Mouse (Mus musculus): ENCODE results near the gene A930004D18Rik. TPM values are rescaled to one million over a fixed set of nuclear protein-coding genes. Genes with fewer than 3 reads are reported as not detected.

A930004D18Rik gene
- polyA plus RNA-seq, 1 experiment from 2014 or later = 20.9 TPM

DNA sequence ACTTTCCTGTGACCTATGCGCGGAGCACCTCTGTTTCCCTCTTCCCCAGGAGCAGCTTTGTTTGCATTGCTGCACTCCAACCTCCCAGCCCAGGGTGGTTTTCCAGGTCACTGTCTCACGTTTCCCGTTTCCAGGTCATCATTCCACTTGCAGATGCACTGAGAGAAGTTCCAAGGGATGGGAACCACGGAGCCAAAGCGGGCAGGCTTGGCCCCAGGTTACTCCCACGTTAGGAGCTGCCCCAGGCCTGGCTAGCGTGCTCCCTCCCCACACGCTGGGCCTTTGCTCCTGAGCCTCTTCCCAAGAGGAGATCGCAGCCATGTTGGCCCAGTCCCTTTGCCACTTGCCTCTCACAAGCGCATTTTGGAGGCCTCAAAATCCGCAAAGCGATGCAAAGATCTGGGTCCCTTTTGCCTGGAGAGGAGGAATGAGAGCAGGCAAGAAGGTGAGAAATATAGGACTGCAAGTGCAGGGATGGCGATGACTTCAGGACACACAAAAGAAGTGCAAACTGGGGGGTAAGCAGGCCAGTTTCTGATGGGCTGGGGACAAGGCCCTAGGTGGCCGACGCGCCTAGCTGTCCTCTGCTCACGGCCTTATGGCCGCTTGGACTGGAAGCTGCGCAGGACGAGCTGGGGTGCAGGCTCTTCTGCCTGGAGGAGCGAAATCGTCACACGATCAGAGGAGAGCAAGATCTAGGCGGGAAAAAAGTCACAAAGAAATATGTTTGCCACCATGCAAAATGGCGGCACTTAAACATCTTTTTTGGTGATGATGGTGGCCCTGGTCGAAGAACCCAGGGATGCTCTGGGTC is 3.0 kb upstream of the A930004D18Rik start:
- Histone ChIP-seq H3K27me3 (no peaks in the 10 kb centered on the region), H3K9ac (peak overlapping the region; percentile 90), H3K27ac (peak overlapping the region; percentile 98), H3K9me3 (no peaks in the 10 kb centered on the region), H3K4me3 (replicated peaks) (peak overlapping the region; percentile 100), H3K4me1 (peaks cover 71% of the 10 kb centered on the region), H3K36me3 (replicated peaks) (no peaks in the 10 kb centered on the region; the same call in 1 of the 2 replicates), H3K4me2 (peak overlapping the region; percentile 85)
- WGBS = 2% methylated on average over 27 of the region's 27 CpGs
- ATAC-seq (ENCODE audit: low FRiP score) = peak; percentile 45

DNA sequence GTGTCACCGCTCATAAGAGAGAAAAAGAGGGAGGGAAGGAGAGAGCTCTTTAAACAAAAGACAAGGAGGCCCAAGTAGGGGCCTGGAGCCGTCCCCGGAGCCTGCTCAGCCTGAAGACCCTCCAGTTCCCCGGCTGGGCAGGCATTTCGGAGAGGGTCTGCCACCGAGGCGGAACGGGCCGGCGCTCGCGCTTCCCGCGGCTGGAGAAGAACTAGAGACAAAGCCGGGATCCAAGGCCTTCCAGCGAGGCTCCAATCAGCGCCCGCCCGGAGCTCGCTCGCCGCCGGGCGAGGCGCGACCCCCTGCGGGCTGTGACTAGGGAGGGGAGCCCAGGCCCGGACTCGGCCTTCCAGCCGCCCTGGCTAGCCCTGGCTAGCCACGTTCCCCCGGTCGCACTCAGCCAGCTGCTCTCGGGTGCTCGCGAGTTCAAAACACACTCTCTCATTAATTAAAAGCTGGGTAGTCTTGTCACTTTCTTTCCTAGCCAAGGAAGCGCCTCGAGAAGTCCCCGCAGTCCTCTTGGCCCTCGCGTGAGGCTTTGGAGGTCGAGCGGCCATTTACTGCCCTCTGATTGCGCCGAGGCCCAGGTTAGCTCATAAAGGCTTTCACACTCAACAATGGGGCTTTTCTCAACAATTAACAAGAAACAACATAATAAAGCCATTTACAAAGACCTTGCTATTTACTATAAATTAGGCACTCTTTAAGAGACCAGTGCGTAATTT is 2.2 kb upstream of the A930004D18Rik start:
- peak overlapping the region; percentile 98 for H3K27ac ChIP-seq

DNA sequence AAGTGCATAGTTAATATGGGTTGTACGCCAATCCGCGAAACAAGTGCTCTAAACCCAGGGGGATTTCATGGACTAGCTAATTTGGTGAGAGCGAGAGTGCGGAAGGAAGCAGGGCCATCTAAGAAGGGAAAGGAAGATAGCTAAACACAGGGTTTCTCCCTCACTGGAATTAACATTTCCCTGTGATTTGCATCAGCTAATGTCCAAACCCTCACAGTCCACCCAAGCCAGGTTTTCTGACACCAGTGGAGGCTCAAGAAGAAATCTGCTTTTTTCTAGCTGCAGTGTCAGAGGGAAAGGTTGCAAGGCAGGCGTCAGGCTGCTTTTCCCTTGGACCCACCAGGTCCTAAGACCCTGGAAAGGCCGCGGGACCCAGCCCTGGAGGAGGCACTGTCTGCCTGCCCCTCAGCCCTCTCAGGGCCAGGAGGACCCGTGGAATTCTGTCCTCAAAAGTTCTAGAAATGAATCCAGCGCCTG is 1.4 kb upstream of the A930004D18Rik start:
- H3K4me1 ChIP-seq = peaks cover 83% of the 10 kb centered on the region
- 13% methylated on average over 10 of the region's 10 CpGs for WGBS
- H3K9ac ChIP-seq = peak overlapping the region; percentile 90
- peak overlapping the region; percentile 98 for H3K27ac ChIP-seq
- no peak for ATAC-seq (ENCODE audit: low FRiP score)
- H3K9me3 ChIP-seq = no peaks in the 10 kb centered on the region
- H3K36me3 ChIP-seq (replicated peaks) = no peaks in the 10 kb centered on the region; the same call in 1 of the 2 replicates
- H3K4me3 ChIP-seq (replicated peaks) = peak overlapping the region; percentile 100
- H3K4me2 ChIP-seq = peak overlapping the region; percentile 85
- no peaks in the 10 kb centered on the region for H3K27me3 ChIP-seq

More for the DNA sequence above, 2.2 kb upstream of the A930004D18Rik start:
- H3K4me2 ChIP-seq = peak overlapping the region; percentile 85
- no peaks in the 10 kb centered on the region for H3K27me3 ChIP-seq
- peak overlapping the region; percentile 100 for H3K4me3 ChIP-seq (replicated peaks)
- H3K36me3 ChIP-seq (replicated peaks) = no peaks in the 10 kb centered on the region; the same call in 1 of the 2 replicates
- ATAC-seq (ENCODE audit: low FRiP score) = peak; percentile 55
- under 1% methylated on average over 46 of the region's 46 CpGs for WGBS
- H3K9me3 ChIP-seq = no peaks in the 10 kb centered on the region
- peaks cover 78% of the 10 kb centered on the region for H3K4me1 ChIP-seq
- H3K9ac ChIP-seq = peak overlapping the region; percentile 90

DNA sequence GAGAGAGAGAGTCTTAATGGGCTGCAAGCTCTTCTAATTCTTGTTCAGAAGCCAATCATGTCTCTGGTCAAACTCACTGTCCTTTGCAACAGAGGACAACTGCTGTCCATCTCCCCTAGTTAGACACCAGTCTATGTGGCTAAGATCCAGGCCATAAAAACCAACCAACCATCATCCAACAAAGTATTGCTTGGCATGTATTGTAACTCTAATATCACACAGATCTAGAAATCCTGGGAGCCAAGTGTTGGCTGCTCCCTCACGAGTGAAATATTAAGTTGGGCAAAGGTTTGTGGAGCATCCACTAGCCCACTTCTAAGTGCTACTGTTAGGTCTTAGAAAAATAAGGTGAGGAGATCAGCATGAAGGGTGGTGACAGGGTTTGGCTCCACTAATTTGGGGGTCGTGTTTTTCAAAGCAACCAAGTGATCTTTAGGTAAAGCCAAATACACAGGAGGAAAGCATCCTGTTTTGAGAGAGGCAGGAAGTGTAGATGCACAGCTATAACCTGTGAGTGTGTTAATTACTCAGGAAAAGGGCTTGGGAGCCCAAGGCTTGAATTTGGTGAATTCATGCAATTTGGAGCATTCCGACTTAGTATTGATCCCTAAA is 710 bp upstream of the A930004D18Rik start:
- H3K4me1 ChIP-seq = peaks cover 88% of the 10 kb centered on the region

DNA sequence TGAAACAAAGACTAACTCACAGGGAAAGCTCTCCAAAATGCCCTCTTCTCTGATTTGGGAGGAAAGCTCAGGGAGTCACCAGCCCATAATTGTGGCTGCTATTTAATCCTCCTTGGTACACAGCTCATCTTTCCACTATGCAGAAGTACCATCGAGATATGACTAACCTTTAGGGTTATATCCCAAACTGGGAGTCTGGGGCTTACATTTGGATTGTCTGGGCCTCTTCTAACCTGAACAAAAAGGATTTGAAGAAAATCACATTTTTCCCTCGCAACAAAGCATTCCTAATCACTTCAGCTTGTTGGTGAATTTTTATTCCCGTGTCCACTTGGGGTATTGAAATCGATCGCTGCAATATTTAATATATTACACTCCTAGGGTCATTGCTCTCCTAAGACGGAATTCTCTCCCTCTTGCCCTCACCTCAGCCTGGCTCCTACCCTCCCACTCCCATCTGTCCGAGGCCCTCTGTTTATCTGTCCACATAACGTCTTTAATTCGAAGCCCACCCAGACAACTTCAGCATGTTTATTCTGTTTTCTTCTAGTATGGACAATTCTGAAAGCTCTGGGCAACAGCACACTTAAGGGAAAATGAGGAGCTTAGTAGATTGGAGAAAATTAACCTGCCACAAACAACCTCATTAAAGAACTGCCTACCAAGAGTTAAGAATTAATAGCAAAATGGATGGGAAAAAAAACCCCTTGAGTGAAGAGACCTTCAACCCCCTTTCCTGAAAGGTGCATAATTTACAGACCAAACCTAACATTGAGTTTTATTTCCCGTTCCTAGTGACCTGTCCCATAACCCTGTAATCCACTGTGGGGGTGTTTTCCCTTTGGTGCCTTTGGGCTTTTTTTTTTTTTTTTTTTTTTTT is 2.9 kb downstream of the A930004D18Rik start:
- peak overlapping the region; percentile 21; the same call in 1 of the 2 replicates for H3K9ac ChIP-seq
- no peaks in the 10 kb centered on the region for H3K36me3 ChIP-seq (replicated peaks)
- no peak overlapping the region for H3K4me3 ChIP-seq (replicated peaks)
- H3K27ac ChIP-seq = peak overlapping the region; percentile 61; the same call in 1 of the 2 replicates
- H3K27me3 ChIP-seq = no peaks in the 10 kb centered on the region
- peak overlapping the region; percentile 92; the same call in 1 of the 2 replicates for H3K4me2 ChIP-seq
- no peak for ATAC-seq (ENCODE audit: low FRiP score)
- peaks cover 84% of the 10 kb centered on the region for H3K4me1 ChIP-seq
- H3K9me3 ChIP-seq = no peaks in the 10 kb centered on the region
- WGBS = 26% methylated on average over 10 of the region's 10 CpGs

More for the DNA sequence above, 710 bp upstream of the A930004D18Rik start:
- no peak for ATAC-seq (ENCODE audit: low FRiP score)
- Histone ChIP-seq H3K9ac (peak overlapping the region; percentile 90; the same call in 1 of the 2 replicates), H3K4me2 (peak overlapping the region; percentile 85), H3K4me3 (replicated peaks) (no peak overlapping the region), H3K9me3 (no peaks in the 10 kb centered on the region), H3K27ac (no peak overlapping the region), H3K36me3 (replicated peaks) (no peaks in the 10 kb centered on the region; the same call in 1 of the 2 replicates), H3K27me3 (no peaks in the 10 kb centered on the region)
- 35% methylated on average over 3 of the region's 3 CpGs for WGBS

DNA sequence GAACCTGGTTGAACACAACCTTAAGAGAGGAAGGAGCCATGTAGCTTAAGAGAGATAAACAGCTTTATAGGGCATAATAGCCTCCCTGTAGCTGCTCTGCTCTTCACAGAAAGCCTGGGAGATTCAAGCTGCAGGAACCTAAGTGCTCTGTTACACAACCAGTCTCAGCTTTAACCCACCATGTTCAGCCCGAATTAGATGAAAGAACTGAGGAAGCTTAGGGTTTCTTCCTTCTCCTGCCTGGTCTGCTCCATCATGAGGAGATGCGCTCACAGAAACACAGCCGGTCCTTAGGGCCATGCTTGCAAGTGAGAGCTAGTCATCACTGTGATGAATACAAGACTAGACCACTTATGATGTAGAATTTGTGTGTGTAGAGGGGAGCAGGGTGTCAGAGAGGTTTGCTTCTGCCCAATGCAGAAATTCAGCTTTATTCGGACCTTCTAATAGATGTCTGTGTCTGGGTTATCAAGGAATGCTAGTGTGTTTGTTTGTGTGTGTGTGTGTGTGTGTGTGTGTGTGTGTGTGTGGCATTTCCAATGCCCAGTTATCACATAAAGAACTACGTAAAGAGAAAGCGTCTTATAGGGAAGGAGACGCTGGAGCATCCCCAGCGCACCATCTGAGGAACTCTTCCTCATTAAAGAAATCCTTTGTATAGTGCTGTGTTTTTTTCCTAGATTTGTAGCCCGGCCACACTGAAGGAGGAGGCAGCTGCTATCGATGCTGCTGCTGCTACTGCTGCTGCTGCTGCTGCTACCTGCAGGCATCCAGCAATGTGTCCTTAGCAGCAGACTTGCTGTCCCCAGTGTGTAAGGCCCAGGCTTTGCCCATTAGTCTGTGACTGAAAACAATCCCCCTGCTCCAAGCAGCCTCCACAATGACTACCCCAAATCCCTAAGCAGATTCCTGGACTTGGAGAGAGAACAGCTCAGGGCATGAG is 4.1 kb downstream of the A930004D18Rik start:
- WGBS = 14% methylated on average over 10 of the region's 10 CpGs
- Histone ChIP-seq H3K9ac (peak overlapping the region; percentile 87), H3K4me2 (peak overlapping the region; percentile 92), H3K4me1 (peaks cover 75% of the 10 kb centered on the region), H3K27ac (peak overlapping the region; percentile 62), H3K27me3 (no peaks in the 10 kb centered on the region), H3K9me3 (no peaks in the 10 kb centered on the region), H3K36me3 (replicated peaks) (no peaks in the 10 kb centered on the region), H3K4me3 (replicated peaks) (0 out of 2 replicates have a peak overlapping the region, but pooled peaks have one; percentile 2)
- ATAC-seq (ENCODE audit: low FRiP score) = peak; percentile 36; the same call in 1 of the 2 replicates

DNA sequence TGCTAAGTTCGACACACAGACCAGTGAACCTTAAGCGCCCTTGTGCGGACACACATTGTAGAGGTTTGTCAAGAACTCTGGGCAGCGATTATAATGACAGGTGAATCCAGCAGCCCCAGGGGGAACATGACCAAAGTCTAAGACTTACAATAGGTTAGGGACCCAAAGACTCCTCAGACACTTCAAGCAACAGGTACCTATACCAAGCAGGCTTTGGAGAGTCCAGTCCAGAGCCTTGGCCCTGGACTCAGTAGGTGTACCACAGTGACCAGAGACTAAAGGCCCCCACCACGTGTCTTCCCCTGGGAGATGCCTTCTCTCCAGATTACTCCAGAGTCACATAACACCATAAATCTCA is 5.0 kb downstream of the A930004D18Rik start:
- Histone ChIP-seq H3K9ac (peak overlapping the region; percentile 87), H3K4me1 (peaks cover 66% of the 10 kb centered on the region), H3K27ac (no peak overlapping the region), H3K27me3 (no peaks in the 10 kb centered on the region), H3K4me2 (peak overlapping the region; percentile 92), H3K9me3 (no peaks in the 10 kb centered on the region), H3K36me3 (replicated peaks) (no peaks in the 10 kb centered on the region), H3K4me3 (replicated peaks) (peak overlapping the region; percentile 40; the same call in 1 of the 2 replicates)
- ATAC-seq (ENCODE audit: low FRiP score) = no peak
- 20% methylated on average over 5 of the region's 5 CpGs for WGBS

DNA sequence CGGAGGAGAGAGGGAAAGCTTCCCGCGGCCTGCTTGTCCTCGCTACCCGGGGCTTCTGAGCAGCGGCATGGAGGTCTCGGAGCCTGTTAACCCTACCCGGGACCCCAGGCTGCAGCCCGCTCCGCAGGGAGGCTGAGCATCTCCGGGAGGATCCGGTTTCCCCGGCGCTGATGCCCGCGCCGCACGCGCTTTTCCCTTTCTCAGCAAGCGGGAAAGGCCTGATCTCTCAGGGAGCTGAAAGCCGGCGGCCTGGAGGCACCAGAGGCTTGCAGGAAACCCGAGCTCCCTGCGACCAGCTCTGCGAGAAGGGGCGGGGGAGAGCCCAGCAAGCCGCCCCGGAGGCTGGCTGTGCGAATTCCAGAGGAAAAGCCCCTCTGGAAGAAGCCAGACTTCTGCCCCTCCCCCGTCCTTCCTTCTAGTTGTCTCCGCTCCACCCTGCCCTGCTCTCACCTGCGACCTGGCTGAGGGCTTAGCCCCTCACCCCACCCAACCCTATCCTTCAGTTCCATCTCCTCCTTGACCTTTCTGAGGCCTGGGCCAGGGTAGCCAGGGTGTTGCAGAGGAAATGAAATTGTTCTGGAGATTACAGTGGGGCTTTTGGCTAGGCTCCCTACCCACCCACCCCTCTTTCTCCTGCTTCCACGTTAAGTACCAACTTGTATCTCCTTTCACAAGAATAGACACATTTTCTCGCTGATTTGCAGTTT is 5.6 kb downstream of the A930004D18Rik start:
- Histone ChIP-seq H3K4me2 (peak overlapping the region; percentile 92), H3K27me3 (no peaks in the 10 kb centered on the region), H3K27ac (peak overlapping the region; percentile 83), H3K4me3 (replicated peaks) (peak overlapping the region; percentile 40), H3K4me1 (peaks cover 65% of the 10 kb centered on the region), H3K36me3 (replicated peaks) (no peaks in the 10 kb centered on the region), H3K9ac (peak overlapping the region; percentile 87), H3K9me3 (no peaks in the 10 kb centered on the region)
- ATAC-seq (ENCODE audit: low FRiP score) = no peak
- WGBS = under 1% methylated on average over 34 of the region's 34 CpGs

DNA sequence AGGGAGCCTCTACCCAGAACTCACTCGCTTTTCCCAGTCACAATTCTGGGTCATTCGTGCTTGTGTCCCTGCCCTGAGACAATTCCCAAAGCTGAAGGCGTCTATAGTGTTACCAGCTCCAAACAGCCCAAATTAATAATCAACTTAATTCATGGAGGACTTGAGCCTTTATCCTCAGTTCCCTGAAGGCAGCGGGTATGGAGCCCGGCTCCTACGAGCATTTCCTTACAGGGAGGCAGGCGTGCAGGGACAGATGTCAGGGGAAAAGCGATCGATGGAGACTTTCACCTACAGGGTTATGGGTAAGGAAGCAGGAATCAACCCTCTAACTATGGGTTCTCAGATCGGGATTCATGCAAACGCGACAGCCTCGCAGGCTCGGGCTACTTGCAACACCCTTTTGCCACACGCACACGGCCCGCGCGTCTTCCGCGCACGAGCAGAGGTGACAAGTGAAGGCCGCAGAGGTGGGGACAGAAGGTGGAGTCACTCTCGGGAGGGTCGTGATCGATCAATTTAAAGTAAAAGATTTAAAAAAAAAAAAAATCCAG is 6.2 kb downstream of the A930004D18Rik start:
- Histone ChIP-seq H3K4me2 (peak overlapping the region; percentile 92), H3K9ac (peak overlapping the region; percentile 87), H3K4me1 (peaks cover 66% of the 10 kb centered on the region), H3K27ac (peak overlapping the region; percentile 83), H3K36me3 (replicated peaks) (no peaks in the 10 kb centered on the region), H3K4me3 (replicated peaks) (peak overlapping the region; percentile 40), H3K27me3 (no peaks in the 10 kb centered on the region), H3K9me3 (no peaks in the 10 kb centered on the region)
- ATAC-seq (ENCODE audit: low FRiP score) = no peak
- WGBS = under 1% methylated on average over 26 of the region's 26 CpGs

DNA sequence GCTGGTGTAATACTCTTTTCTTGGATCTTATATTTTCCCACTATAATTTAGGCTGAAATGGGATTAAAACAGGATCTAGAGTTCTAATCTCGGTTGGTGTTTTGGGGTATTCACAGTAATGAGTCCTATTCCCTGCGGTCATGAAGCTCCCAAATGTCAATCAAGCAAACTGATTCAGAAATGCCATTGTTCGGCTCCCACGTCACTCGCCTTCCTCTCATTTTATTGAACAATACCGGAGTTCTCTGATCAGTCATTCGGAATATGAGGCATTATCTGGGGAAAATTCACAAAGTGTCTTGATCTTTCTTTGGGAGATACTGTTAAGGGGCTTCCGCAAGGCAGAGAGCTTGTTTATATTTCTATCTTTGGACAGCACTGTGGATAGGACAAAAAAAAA is 7.0 kb downstream of the A930004D18Rik start:
- no peak for ATAC-seq (ENCODE audit: low FRiP score)
- Histone ChIP-seq H3K27ac (peak overlapping the region; percentile 83), H3K4me2 (peak overlapping the region; percentile 92), H3K36me3 (replicated peaks) (no peaks in the 10 kb centered on the region), H3K4me3 (replicated peaks) (peak overlapping the region; percentile 14; the same call in 1 of the 2 replicates), H3K9me3 (no peaks in the 10 kb centered on the region), H3K27me3 (no peaks in the 10 kb centered on the region), H3K4me1 (peaks cover 71% of the 10 kb centered on the region), H3K9ac (no peak overlapping the region)
- WGBS = 4% methylated on average over 8 of the region's 8 CpGs

All from forebrain, embryonic 12.5 days (tissue).